Mouse (Mus musculus) skeletal muscle tissue, adult 2 months (tissue): ENCODE data around the gene Gm5565.
"Not testable (repeated sequence)": the region's sequence is repeated elsewhere in the genome, so short reads cannot be mapped to it uniquely, and the experiment has no call there.

Experiments used
- DNase-seq: peaks from one replicate; pipeline ENCODE4 v3.0.0-alpha.2; 2012; ENCODE audit warnings: low read depth, low spot score

Gene Gm5565

GRCm38 (mm10) chr5:146160439-146160838 lies at the start of gene Gm5565:
TSS of gene Gm5565 (minus strand) at chr5:146160539.
- DNase-seq, result not testable (repeated sequence)

GRCm38 (mm10) chr5:146205537-146205936 lies 45.2 kb upstream of the Gm5565 start:
- no peak for DNase-seq

- no peak for DNase-seq
Measured at GRCm38 (mm10) chr5:146203921-146204320, 43.6 kb upstream of the Gm5565 start.

- no peak for DNase-seq
Measured at GRCm38 (mm10) chr5:146200580-146200979, 40.2 kb upstream of the Gm5565 start.

- no peak for DNase-seq
Measured at GRCm38 (mm10) chr5:146199540-146199939, 39.2 kb upstream of the Gm5565 start.

- no peak for DNase-seq
Measured at GRCm38 (mm10) chr5:146199073-146199472, 38.7 kb upstream of the Gm5565 start.

- DNase-seq, result no peak
Measured at GRCm38 (mm10) chr5:146193360-146193759, 33.0 kb upstream of the Gm5565 start.

- DNase-seq, result no peak
Measured at GRCm38 (mm10) chr5:146190501-146191269, 30.3 kb upstream of the Gm5565 start.

- DNase-seq, result no peak
Measured at GRCm38 (mm10) chr5:146190093-146190492, 29.8 kb upstream of the Gm5565 start.

- no peak for DNase-seq
Measured at GRCm38 (mm10) chr5:146188712-146189111, 28.4 kb upstream of the Gm5565 start.

- DNase-seq, result no peak
Measured at GRCm38 (mm10) chr5:146188144-146188543, 27.8 kb upstream of the Gm5565 start.

GRCm38 (mm10) chr5:146187441-146187840 lies 27.1 kb upstream of the Gm5565 start:
- peak; percentile 36 for DNase-seq

GRCm38 (mm10) chr5:146185204-146185603 lies 24.9 kb upstream of the Gm5565 start, which contains the start of gene 1700001J03Rik:
TSS of gene 1700001J03Rik (minus strand) at chr5:146185304.
- not testable (repeated sequence) for DNase-seq

- DNase-seq, result not testable (repeated sequence)
Measured at GRCm38 (mm10) chr5:146172744-146173143, 12.4 kb upstream of the Gm5565 start.

GRCm38 (mm10) chr5:146170621-146171020 lies 10.3 kb upstream of the Gm5565 start, which contains the start of gene Gm6309:
TSS of gene Gm6309 (minus strand) at chr5:146170721.
- DNase-seq, result not testable (repeated sequence)

- DNase-seq, result not testable (repeated sequence)
Measured at GRCm38 (mm10) chr5:146158326-146158725, 2.0 kb downstream of the Gm5565 start.

- DNase-seq, result no peak
Measured at GRCm38 (mm10) chr5:146150454-146150853, 9.9 kb downstream of the Gm5565 start.

GRCm38 (mm10) chr5:146147903-146148302 lies 12.4 kb downstream of the Gm5565 start:
- no peak for DNase-seq
